Mouse (Mus musculus) liver, embryonic 14.5 days (tissue): Measurements from ENCODE around the gene Rtn4.

Experiments
- CTCF ChIP-seq: IDR thresholded peaks from 2 replicates; pipeline ENCODE4 v1.5.1; 2016; ENCODE audit warnings: antibody characterized with exemption, low read depth, control low read depth
- EP300 ChIP-seq: IDR thresholded peaks from 2 replicates; pipeline ENCODE4 v1.6.1; 2016; ENCODE audit warnings: antibody characterized with exemption, low read depth

DNA sequence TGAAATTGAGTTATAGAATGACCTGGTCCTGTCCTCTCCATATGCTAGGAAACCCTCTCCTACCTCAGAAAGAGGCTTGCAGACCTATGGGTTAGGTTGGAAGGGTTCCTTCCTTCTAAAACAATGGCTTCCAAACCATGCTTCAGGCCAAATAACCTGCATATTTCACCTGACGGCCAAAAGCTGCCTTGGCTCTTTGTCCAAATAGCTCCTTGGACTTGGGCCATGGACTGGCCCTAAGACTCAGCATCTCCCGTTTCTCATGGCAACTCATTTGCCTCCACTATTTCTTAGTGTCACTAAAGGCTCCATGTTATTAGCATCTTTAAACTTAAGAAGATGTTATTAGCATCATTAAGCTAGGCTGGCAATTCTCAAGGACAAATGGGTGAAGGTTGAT, 52.8 kb downstream of the Rtn4 start:
- TF ChIP-seq CTCF (no peak), EP300 (no peak)
